Mouse (Mus musculus) monocyte, adult 5-6 weeks (primary cell): ENCODE results near the gene P2rx1. TPM values are rescaled to one million over a fixed set of nuclear protein-coding genes. Genes with fewer than 3 reads are reported as not detected.

Experiments
- ATAC-seq: fragments of 153-309, 156-312 bp; replicated peaks from 2 replicates; pipeline ENCODE4 v1.8.0; 2017; ENCODE audit warnings: mild to moderate bottlenecking; ENCODE audit not compliant: low TSS enrichment, insufficient number of reproducible peaks, severe bottlenecking, poor library complexity, low FRiP score
- total RNA-seq: library from RNA; stranded (forward); fragments of 200-1000, 200-491, 200-594 nt; gene quantifications from 3 replicates; pipeline ENCODE4 v1.2.3, GENCODE M21; 2017

P2rx1 gene
- total RNA-seq, 1 experiment from 2014 or later: 15.6 TPM

- ATAC-seq: no peak
Measured at GRCm38 (mm10) chr11:72983283-72983682, 15.6 kb upstream of the P2rx1 start.

- peak; percentile 79 for ATAC-seq
Measured at GRCm38 (mm10) chr11:72986745-72987144, 12.2 kb upstream of the P2rx1 start.

GRCm38 (mm10) chr11:72987234-72987633 is 11.7 kb upstream of the P2rx1 start:
- peak; percentile 20; the same call in 1 of the 2 replicates for ATAC-seq

GRCm38 (mm10) chr11:72987807-72988206 is 11.1 kb upstream of the P2rx1 start:
- no peak for ATAC-seq

- ATAC-seq: no peak
Measured at GRCm38 (mm10) chr11:72989044-72989443, 9.9 kb upstream of the P2rx1 start.

GRCm38 (mm10) chr11:72990688-72991087 is 8.2 kb upstream of the P2rx1 start:
- no peak for ATAC-seq

- ATAC-seq: no peak
Measured at GRCm38 (mm10) chr11:72991961-72992360, 6.9 kb upstream of the P2rx1 start.

GRCm38 (mm10) chr11:72996346-72996745 is 2.6 kb upstream of the P2rx1 start:
- no peak for ATAC-seq

- no peak for ATAC-seq
Measured at GRCm38 (mm10) chr11:72996781-72997180, 2.1 kb upstream of the P2rx1 start.

- no peak; the same call in 1 of the 2 replicates for ATAC-seq
Measured at GRCm38 (mm10) chr11:72997529-72998326, 1.2 kb upstream of the P2rx1 start.

- peak; percentile 61 for ATAC-seq
Measured at GRCm38 (mm10) chr11:73001029-73001428, 2.1 kb downstream of the P2rx1 start.

- ATAC-seq: peak; percentile 79
Measured at GRCm38 (mm10) chr11:73006377-73006776, 7.5 kb downstream of the P2rx1 start.

- ATAC-seq: no peak
Measured at GRCm38 (mm10) chr11:73007113-73007512, 8.2 kb downstream of the P2rx1 start.

GRCm38 (mm10) chr11:73007698-73008481 is 9.0 kb downstream of the P2rx1 start:
- ATAC-seq: peak; percentile 51; the same call in 1 of the 2 replicates

- ATAC-seq: no peak
Measured at GRCm38 (mm10) chr11:73008826-73009225, 9.9 kb downstream of the P2rx1 start.

- ATAC-seq: no peak
Measured at GRCm38 (mm10) chr11:73009531-73010274, 10.8 kb downstream of the P2rx1 start.

- ATAC-seq: no peak
Measured at GRCm38 (mm10) chr11:73013981-73014380, 15.1 kb downstream of the P2rx1 start.

- no peak for ATAC-seq
Measured at GRCm38 (mm10) chr11:73014831-73015344, 16.0 kb downstream of the P2rx1 start.
